Mouse (Mus musculus) limb, embryonic 11.5 days (tissue): ENCODE results near the gene 1500009C09Rik. TPM values are rescaled to one million over a fixed set of nuclear protein-coding genes. Genes with fewer than 3 reads are reported as not detected.
A peak's percentile ranks its signal among the peaks of the same experiment; 100 is the strongest.

Source experiments
- ATAC-seq: fragments of 200-750 bp; cut with Nextera tagmentation; 2 replicates; pipeline ENCODE4 v1.8.0; 2017; ENCODE audit warnings: low read depth; ENCODE audit not compliant: insufficient number of reproducible peaks, low FRiP score, low TSS enrichment
- DNase-seq: peaks from one replicate; pipeline ENCODE4 v3.0.0-alpha.2; 2015; ENCODE audit warnings: low spot score
- H3K27ac ChIP-seq: fragments of 300-500 bp; sonication (generic); replicated peaks from 2 replicates; pipeline ENCODE4 v1.5.1; 2014; ENCODE audit warnings: low read depth, mild to moderate bottlenecking, low read length
- H3K27me3 ChIP-seq: fragments of 300-500 bp; sonication (generic); 2 replicates; pipeline ENCODE4 v1.6.1; 2014; ENCODE audit warnings: mild to moderate bottlenecking, low read length, mixed read lengths; ENCODE audit not compliant: control insufficient read depth, insufficient read depth
- H3K36me3 ChIP-seq: fragments of 300-500 bp; sonication (generic); 2 replicates; pipeline ENCODE4 v1.6.1; 2014; ENCODE audit warnings: mild to moderate bottlenecking, low read length, moderate library complexity, mixed read lengths; ENCODE audit not compliant: control insufficient read depth, insufficient read depth
- H3K4me1 ChIP-seq: fragments of 300-500 bp; sonication (generic); 2 replicates; pipeline ENCODE4 v1.6.1; 2014; ENCODE audit warnings: low read length, mixed read lengths; ENCODE audit not compliant: control insufficient read depth, insufficient read depth
- H3K4me2 ChIP-seq: fragments of 300-500 bp; sonication (generic); 2 replicates; pipeline ENCODE4 v1.6.1; 2014; ENCODE audit warnings: low read depth, mild to moderate bottlenecking, moderate library complexity; ENCODE audit not compliant: severe bottlenecking
- H3K4me3 ChIP-seq: fragments of 300-500 bp; sonication (generic); 2 replicates; pipeline ENCODE4 v1.5.1; 2014; ENCODE audit warnings: low read depth, low read length
- H3K9ac ChIP-seq: fragments of 300-500 bp; sonication (generic); 2 replicates; pipeline ENCODE4 v1.6.1; 2014; ENCODE audit warnings: mild to moderate bottlenecking, low read length
- H3K9me3 ChIP-seq: fragments of 300-500 bp; sonication (generic); 2 replicates; pipeline ENCODE4 v1.6.1; 2016; ENCODE audit warnings: low read length; ENCODE audit not compliant: control insufficient read depth
- WGBS: fragments of 180-500 bp; shearing (Covaris S2); extraction: QIAGEN DNeasy Blood & Tissue Kit; methylation state at CpG from one replicate; pipeline ENCODE4 v1.1.7; 2014; 5-methylcytosine and 5-hydroxymethylcytosine counted together
- polyA plus RNA-seq: library from polyadenylated mRNA; unstranded; fragments of >200 nt; fragmentation: Nextera tagmentation; extraction: Ambion mirVana; gene quantifications from 2 replicates; pipeline ENCODE4 v1.2.1, GENCODE M21; 2014

Gene 1500009C09Rik
- polyA plus RNA-seq, 1 experiment from 2014 or later = not detected

DNA sequence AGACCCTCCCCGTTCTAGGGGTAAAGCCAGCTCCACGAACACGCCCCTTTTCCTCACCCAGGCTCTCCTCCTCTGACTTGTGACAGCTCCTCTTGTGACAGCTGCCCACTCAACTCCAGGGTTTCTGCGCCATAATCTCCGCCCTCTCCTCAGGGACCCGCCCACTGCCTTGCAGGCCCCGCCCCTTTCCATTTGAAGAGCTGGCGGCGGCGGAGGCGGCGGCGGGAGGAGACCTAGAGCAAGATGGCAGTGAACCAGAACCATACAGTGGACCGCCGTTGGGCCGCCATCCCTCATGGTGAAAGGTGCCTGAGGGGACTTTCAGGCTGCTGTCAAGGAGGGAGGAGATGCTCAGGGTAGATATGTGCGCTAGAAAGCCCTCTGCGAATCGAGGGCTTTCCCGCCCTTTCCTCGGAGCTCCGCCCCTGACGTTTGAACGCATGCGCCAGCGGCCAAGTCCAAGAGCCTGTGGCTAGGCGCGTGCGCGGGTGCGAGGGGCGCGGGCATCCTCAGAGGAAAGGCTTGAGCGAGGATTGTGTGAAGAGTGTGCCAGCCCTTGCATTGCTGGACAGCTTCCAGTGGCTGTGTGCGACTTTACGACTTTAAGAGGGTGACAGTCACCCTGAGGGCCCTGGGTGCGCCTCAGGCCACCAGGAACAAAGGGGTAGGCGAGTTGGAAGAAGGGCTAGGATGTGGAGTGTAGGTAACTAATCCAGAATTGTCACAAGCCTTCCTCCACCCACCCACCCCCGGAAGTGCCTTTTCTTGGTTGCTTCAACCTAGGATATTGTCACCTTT, 46.8 kb downstream of the 1500009C09Rik start, which contains the start of gene Wbp2nl:
Gene Wbp2nl (plus strand): TSS at position 191 of the 798 bp plus-strand sequence.
- H3K9ac ChIP-seq = no peak within 1 kb of the TSS
- H3K4me3 ChIP-seq = no peak within 1 kb of the TSS
- DNase-seq = peak; percentile 21
- WGBS = 49% methylated on average over 39 of the region's 39 CpGs
- H3K27me3 ChIP-seq = no peaks in the 10 kb centered on the region
- no peaks in the 10 kb centered on the region for H3K4me1 ChIP-seq
- no peaks in the 10 kb centered on the region for H3K9me3 ChIP-seq
- H3K36me3 ChIP-seq = no peaks in the 10 kb centered on the region
- ATAC-seq = no peak
- no peak within 1 kb of the TSS for H3K4me2 ChIP-seq
- no peak within 1 kb of the TSS for H3K27ac ChIP-seq

DNA sequence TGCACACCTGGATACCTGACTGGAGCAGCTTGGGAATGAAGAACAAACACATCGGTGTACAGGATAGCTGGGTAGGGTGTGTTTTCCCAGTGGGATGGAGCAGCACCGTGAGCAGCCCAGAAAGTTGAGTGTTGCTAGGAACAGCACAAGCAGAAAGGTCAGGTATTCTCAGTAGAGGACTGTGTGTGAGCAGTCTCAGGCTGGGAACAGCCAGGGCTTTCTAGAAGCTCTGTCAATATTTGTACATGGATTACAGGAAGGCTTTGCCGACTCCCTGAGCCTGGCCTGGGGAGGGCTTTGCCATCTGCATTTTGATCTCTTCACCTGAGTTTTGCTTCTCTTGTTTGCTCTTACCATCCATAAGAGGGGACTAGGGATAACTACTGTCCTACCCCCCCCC, 54.9 kb downstream of the 1500009C09Rik start:
- H3K36me3 ChIP-seq = no peaks in the 10 kb centered on the region
- 84% methylated on average over 3 of the region's 3 CpGs for WGBS
- ATAC-seq (no peak), DNase-seq (no peak)
- no peak overlapping the region for H3K4me2 ChIP-seq
- H3K4me1 ChIP-seq = no peaks in the 10 kb centered on the region
- no peaks in the 10 kb centered on the region for H3K9me3 ChIP-seq
- no peak overlapping the region for H3K4me3 ChIP-seq
- H3K27me3 ChIP-seq = no peaks in the 10 kb centered on the region
- no peak overlapping the region for H3K27ac ChIP-seq
- no peak overlapping the region for H3K9ac ChIP-seq

DNA sequence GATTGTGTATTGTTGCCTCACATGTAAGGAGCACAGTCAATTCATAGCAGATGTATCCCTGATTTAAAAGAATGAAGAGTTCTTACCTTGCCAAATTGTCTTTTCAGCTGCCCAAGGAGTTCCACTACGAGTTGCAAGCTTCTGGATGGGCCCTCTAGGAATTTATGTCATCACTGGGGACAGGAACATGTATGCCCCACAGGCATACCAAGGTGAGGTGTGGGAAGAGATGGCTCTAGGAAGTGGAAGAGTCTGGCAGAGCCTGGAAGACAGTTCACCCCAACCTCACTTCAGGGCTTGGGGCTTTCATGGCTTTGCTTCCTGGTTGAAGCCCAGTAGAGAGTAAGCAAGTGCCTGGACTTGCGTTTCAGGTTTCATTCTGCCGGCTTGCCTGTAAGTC, 56.2 kb downstream of the 1500009C09Rik start:
- Histone ChIP-seq H3K4me2 (no peak overlapping the region), H3K36me3 (no peaks in the 10 kb centered on the region), H3K9me3 (no peaks in the 10 kb centered on the region), H3K27ac (no peak overlapping the region), H3K9ac (no peak overlapping the region), H3K4me3 (no peak overlapping the region), H3K27me3 (no peaks in the 10 kb centered on the region), H3K4me1 (no peaks in the 10 kb centered on the region)
- ATAC-seq (no peak), DNase-seq (no peak)
- 72% methylated on average over 3 of the region's 3 CpGs for WGBS

Other genes with a start within 250 kb of the 1500009C09Rik start
- 34.4 and 37.7 TPM in 2 replicates for gene Desi1, start 218.5 kb upstream of the 1500009C09Rik start, polyA plus RNA-seq
- gene Snu13, start 204.8 kb upstream of the 1500009C09Rik start, polyA plus RNA-seq = 326 and 338 TPM in 2 replicates
- 0.04 TPM in 1 of 2 replicates, not detected in the other for gene 4930407I10Rik, start 193.2 kb upstream of the 1500009C09Rik start, polyA plus RNA-seq
- gene Mei1, start 182.4 kb upstream of the 1500009C09Rik start, polyA plus RNA-seq = 0.05 and 0.14 TPM in 2 replicates
- gene Ccdc134, start 124.5 kb upstream of the 1500009C09Rik start, polyA plus RNA-seq = 22.3 and 24.4 TPM in 2 replicates
- gene Srebf2, start 105.2 kb upstream of the 1500009C09Rik start, polyA plus RNA-seq = 129 and 138 TPM in 2 replicates
- gene Shisa8, start 39.6 kb upstream of the 1500009C09Rik start, polyA plus RNA-seq = 0.31 TPM in 1 of 2 replicates, not detected in the other
- 0.27 TPM in 1 of 2 replicates, not detected in the other for gene Tnfrsf13c, start 28.0 kb upstream of the 1500009C09Rik start, polyA plus RNA-seq
- gene Cenpm, start 7.6 kb upstream of the 1500009C09Rik start, polyA plus RNA-seq = 88.0 and 89.3 TPM in 2 replicates
- 37.6 and 47.4 TPM in 2 replicates for gene Sept3, start 22.5 kb downstream of the 1500009C09Rik start, polyA plus RNA-seq
- gene Wbp2nl, start 46.6 kb downstream of the 1500009C09Rik start, polyA plus RNA-seq = 0.20 TPM in 1 of 2 replicates, not detected in the other
- 25.8 and 29.7 TPM in 2 replicates for gene Naga, start 86.5 kb downstream of the 1500009C09Rik start, polyA plus RNA-seq
- gene Pheta2, start 86.5 kb downstream of the 1500009C09Rik start, polyA plus RNA-seq = 6.0 and 7.0 TPM in 2 replicates
- gene Smdt1, start 86.6 kb downstream of the 1500009C09Rik start, polyA plus RNA-seq = 220 and 233 TPM in 2 replicates
- gene Ndufa6, start 101.9 kb downstream of the 1500009C09Rik start, polyA plus RNA-seq = 276 and 278 TPM in 2 replicates
- gene Cyp2d22, start 127.9 kb downstream of the 1500009C09Rik start, polyA plus RNA-seq = 1.6 and 1.7 TPM in 2 replicates
- gene Cyp2d11, start 141.6 kb downstream of the 1500009C09Rik start, polyA plus RNA-seq = not detected in 2 replicates
- not detected in 2 replicates for gene Cyp2d10, start 154.8 kb downstream of the 1500009C09Rik start, polyA plus RNA-seq
- not detected in 2 replicates for gene Cyp2d9, start 181.0 kb downstream of the 1500009C09Rik start, polyA plus RNA-seq